Mouse (Mus musculus): ENCODE measurements around the gene Sh2d1b2.

Gene Sh2d1b2

GRCm38 (mm10) chr1:170277016-170277415, 44.5 kb downstream of the Sh2d1b2 start, which contains the start of gene Sh2d1b1:
TSS of gene Sh2d1b1 (plus strand) at chr1:170277320.
- DNase-seq (ENCODE audit: low read depth, low spot score), result no peak

DNA sequence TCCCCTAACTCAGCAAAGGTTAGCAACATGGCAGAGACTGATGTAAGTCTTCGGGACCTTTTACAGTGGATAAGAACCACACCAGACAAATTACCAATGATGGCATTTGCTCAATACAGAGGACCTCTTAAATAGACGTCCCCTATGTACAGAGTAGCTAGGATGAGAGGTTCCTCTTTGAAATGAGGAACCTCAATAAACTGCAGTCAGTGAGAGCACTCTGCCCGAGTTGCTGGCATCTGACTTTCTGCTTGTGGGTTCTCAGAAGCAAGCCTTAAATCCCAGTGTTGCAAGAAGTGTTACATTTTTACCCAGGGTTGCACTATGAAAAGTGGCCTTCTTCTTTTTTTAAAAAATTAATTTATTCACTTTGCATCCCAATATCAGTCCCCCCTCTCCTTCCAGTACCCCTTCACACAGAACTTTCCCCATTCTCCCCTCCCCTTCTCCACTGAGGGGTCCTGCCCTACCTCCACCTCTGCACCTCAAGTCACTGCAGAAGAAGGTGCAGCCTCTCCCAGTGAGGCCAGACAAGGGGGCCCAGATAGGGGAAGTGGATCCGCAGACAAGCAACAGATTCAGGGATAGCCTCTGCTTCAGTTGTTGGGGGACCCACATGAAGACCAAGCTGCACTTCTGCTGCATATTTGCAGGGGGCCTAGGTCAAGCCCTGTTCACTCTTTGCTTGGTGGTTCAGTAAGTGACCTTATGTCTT, 50.0 kb downstream of the Sh2d1b2 start:
- DNase-seq (ENCODE audit: low read depth, low spot score), result no peak

- DNase-seq (ENCODE audit: low read depth, low spot score), result peak; percentile 49
Observed at GRCm38 (mm10) chr1:170292239-170292951, 59.8 kb downstream of the Sh2d1b2 start.

- no peak for DNase-seq (ENCODE audit: low read depth, low spot score)
Observed at GRCm38 (mm10) chr1:170293257-170293656, 60.7 kb downstream of the Sh2d1b2 start.

GRCm38 (mm10) chr1:170294786-170295570, 62.4 kb downstream of the Sh2d1b2 start:
- DNase-seq (ENCODE audit: low read depth, low spot score), result no peak

DNA sequence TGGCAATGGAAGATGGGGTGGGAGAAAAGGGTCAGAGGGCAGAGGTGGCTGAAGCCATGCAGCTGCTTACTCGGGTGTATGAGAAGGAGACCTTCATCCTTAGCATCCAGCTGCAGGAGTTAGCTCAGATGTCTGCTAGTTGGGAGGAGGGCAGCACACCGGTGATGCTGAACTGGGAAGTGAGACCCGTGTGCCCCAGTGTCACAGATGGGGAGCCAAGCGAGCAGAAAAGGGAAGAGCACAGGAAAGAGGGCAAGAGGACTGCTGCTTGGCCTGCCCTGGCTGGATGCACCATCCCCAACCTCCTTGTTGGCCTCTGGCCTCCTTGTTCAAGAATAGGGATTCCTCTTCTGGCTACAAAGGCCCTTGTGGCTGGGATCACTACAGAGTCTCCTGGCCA, 66.9 kb downstream of the Sh2d1b2 start:
- no peak for DNase-seq (ENCODE audit: low read depth, low spot score)

DNA sequence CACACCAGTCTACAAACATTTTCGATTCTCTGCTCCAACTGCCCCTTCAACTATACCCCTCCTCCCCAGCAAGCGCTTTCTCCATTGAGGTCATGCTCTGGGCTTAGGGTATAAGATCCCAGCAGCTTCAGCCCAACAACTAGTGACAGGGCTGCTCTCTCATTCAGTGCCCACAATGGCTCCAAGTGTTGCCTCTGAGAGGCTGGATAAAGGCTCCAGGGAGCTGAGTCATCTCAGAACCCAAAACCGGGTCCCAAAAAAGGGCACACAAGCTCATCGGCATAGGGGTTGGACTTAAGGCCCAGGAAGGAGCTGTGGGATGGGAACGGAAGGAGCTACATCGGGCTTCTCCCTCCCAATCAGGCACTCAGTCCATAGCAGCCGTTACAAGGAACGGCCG, 69.1 kb downstream of the Sh2d1b2 start:
- DNase-seq (ENCODE audit: low read depth, low spot score), result no peak

DNA sequence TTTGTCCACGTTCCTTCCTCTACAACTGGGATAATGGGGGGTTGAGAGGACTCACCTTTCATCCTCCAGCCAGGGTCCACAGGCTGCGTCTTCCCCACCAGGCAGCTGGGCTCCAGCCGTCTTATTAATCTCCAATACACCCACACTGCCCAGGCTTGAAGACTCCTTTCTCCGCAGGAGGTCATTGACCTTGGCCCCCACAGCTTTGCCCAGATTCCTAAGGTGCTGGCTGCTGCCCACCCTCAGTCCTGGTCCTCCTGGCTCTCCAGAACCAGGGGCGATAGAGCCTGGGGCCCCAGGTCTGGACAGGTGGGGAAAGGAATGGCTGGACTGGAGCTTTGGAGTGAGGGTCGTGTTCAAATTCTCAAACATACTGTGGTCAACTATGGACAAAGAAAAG, 69.9 kb downstream of the Sh2d1b2 start:
- DNase-seq (ENCODE audit: low read depth, low spot score), result no peak

GRCm38 (mm10) chr1:170303103-170303502, 70.6 kb downstream of the Sh2d1b2 start:
- no peak for DNase-seq (ENCODE audit: low read depth, low spot score)
